Mouse (Mus musculus): Measurements from ENCODE around the gene Shisa9. TPM values are rescaled to one million over a fixed set of nuclear protein-coding genes. Genes with fewer than 3 reads are reported as not detected.
"Not testable (repeated sequence)": the region's sequence is repeated elsewhere in the genome, so short reads cannot be mapped to it uniquely, and the experiment has no call there.

Gene Shisa9
- total RNA-seq (2021), result 10 to 100 TPM; 49.7 to 56.6 TPM

- DNase-seq (ENCODE audit: extremely low spot score in 1 of 2, low spot score in 1 of 2), result peak; percentile 37 to 58
Observed at GRCm38 (mm10) chr16:11983616-11984270, at the start of gene Shisa9. Gene Shisa9 (plus strand): TSS chr16:11984113.

- DNase-seq (ENCODE audit: extremely low spot score in 1 of 2, low spot score in 1 of 2), result peak in 1 of 2 experiments; percentile 61
Observed at GRCm38 (mm10) chr16:11940477-11940876, 43.4 kb upstream of the Shisa9 start.

- peak in 1 of 2 experiments; percentile 8 for DNase-seq (ENCODE audit: extremely low spot score in 1 of 2, low spot score in 1 of 2)
Observed at GRCm38 (mm10) chr16:11960691-11961090, 23.2 kb upstream of the Shisa9 start.

GRCm38 (mm10) chr16:11966041-11966440, 17.9 kb upstream of the Shisa9 start:
- no peak for DNase-seq (ENCODE audit: extremely low spot score in 1 of 2, low spot score in 1 of 2)

GRCm38 (mm10) chr16:11966810-11967209, 17.1 kb upstream of the Shisa9 start:
- not testable (repeated sequence) for DNase-seq (ENCODE audit: extremely low spot score in 1 of 2, low spot score in 1 of 2)

GRCm38 (mm10) chr16:11967579-11967978, 16.3 kb upstream of the Shisa9 start:
- DNase-seq (ENCODE audit: extremely low spot score in 1 of 2, low spot score in 1 of 2), result no peak

- DNase-seq (ENCODE audit: extremely low spot score in 1 of 2, low spot score in 1 of 2), result no peak
Observed at GRCm38 (mm10) chr16:11973707-11974106, 10.2 kb upstream of the Shisa9 start.

GRCm38 (mm10) chr16:11976737-11977136, 7.2 kb upstream of the Shisa9 start:
- DNase-seq (ENCODE audit: extremely low spot score in 1 of 2, low spot score in 1 of 2), result no peak

- DNase-seq (ENCODE audit: extremely low spot score in 1 of 2, low spot score in 1 of 2), result peak in 1 of 2 experiments; percentile 60
Observed at GRCm38 (mm10) chr16:11980764-11981163, 3.1 kb upstream of the Shisa9 start.

- peak in 1 of 2 experiments; percentile 42 for DNase-seq (ENCODE audit: extremely low spot score in 1 of 2, low spot score in 1 of 2)
Observed at GRCm38 (mm10) chr16:11983106-11983615, 752 bp upstream of the Shisa9 start.

GRCm38 (mm10) chr16:11984271-11984791, 418 bp downstream of the Shisa9 start:
- DNase-seq (ENCODE audit: extremely low spot score in 1 of 2, low spot score in 1 of 2), result no peak

GRCm38 (mm10) chr16:11987056-11987455, 3.1 kb downstream of the Shisa9 start:
- DNase-seq (ENCODE audit: extremely low spot score in 1 of 2, low spot score in 1 of 2), result no peak

GRCm38 (mm10) chr16:12005177-12005576, 21.3 kb downstream of the Shisa9 start:
- DNase-seq (ENCODE audit: extremely low spot score in 1 of 2, low spot score in 1 of 2), result no peak

GRCm38 (mm10) chr16:12010136-12010535, 26.2 kb downstream of the Shisa9 start:
- no peak for DNase-seq (ENCODE audit: extremely low spot score in 1 of 2, low spot score in 1 of 2)

GRCm38 (mm10) chr16:12012747-12013146, 28.8 kb downstream of the Shisa9 start:
- no peak for DNase-seq (ENCODE audit: extremely low spot score in 1 of 2, low spot score in 1 of 2)

GRCm38 (mm10) chr16:12014523-12014922, 30.6 kb downstream of the Shisa9 start:
- no peak for DNase-seq (ENCODE audit: extremely low spot score in 1 of 2, low spot score in 1 of 2)

GRCm38 (mm10) chr16:12017921-12018618, 34.2 kb downstream of the Shisa9 start:
- DNase-seq (ENCODE audit: extremely low spot score in 1 of 2, low spot score in 1 of 2), result no peak

- DNase-seq (ENCODE audit: extremely low spot score in 1 of 2, low spot score in 1 of 2), result no peak
Observed at GRCm38 (mm10) chr16:12020103-12020755, 36.3 kb downstream of the Shisa9 start.

- no peak for DNase-seq (ENCODE audit: extremely low spot score in 1 of 2, low spot score in 1 of 2)
Observed at GRCm38 (mm10) chr16:12032441-12032840, 48.5 kb downstream of the Shisa9 start.

GRCm38 (mm10) chr16:12034868-12035267, 51.0 kb downstream of the Shisa9 start:
- DNase-seq (ENCODE audit: extremely low spot score in 1 of 2, low spot score in 1 of 2), result no peak

- DNase-seq (ENCODE audit: extremely low spot score in 1 of 2, low spot score in 1 of 2), result no peak
Observed at GRCm38 (mm10) chr16:12035626-12036025, 51.7 kb downstream of the Shisa9 start.
